Mouse (Mus musculus) thymus, adult 18-20 months (tissue): ENCODE measurements around the gene Ergic1.
A peak's percentile ranks its signal among the peaks of the same experiment; 100 is the strongest.

ENCODE experiments used
- DNase-seq, 2 experiments: peaks; one replicate each; pipeline ENCODE4 v3.0.0; 2022; ENCODE audit warnings: mixed read lengths in 2 of 2

Ergic1 gene

GRCm38 (mm10) chr17:26675845-26676244 lies 114.6 kb downstream of the Ergic1 start:
- DNase-seq, result no peak

- peak; percentile 81 to 89 for DNase-seq
These were observed 114.9 kb downstream of the Ergic1 start for GRCm38 (mm10) chr17:26676252-26676615.

- DNase-seq, result no peak
These were observed 115.5 kb downstream of the Ergic1 start for GRCm38 (mm10) chr17:26676616-26677376.

- no peak for DNase-seq
These were observed 116.7 kb downstream of the Ergic1 start for GRCm38 (mm10) chr17:26677711-26678637.

GRCm38 (mm10) chr17:26681276-26681675 lies 120.0 kb downstream of the Ergic1 start:
- DNase-seq, result no peak

GRCm38 (mm10) chr17:26686334-26687000 lies 125.2 kb downstream of the Ergic1 start:
- no peak for DNase-seq

- DNase-seq, result no peak
These were observed 127.8 kb downstream of the Ergic1 start for GRCm38 (mm10) chr17:26688795-26689735.

- DNase-seq, result no peak
These were observed 128.5 kb downstream of the Ergic1 start for GRCm38 (mm10) chr17:26689810-26690209.

GRCm38 (mm10) chr17:26690236-26690635 lies 128.9 kb downstream of the Ergic1 start:
- DNase-seq, result no peak

- DNase-seq, result peak in 1 of 2 experiments; percentile 9
These were observed 129.8 kb downstream of the Ergic1 start for GRCm38 (mm10) chr17:26691110-26691509.

- no peak for DNase-seq
These were observed 132.1 kb downstream of the Ergic1 start for GRCm38 (mm10) chr17:26693424-26693823.

- no peak for DNase-seq
These were observed 132.9 kb downstream of the Ergic1 start for GRCm38 (mm10) chr17:26694171-26694570.

- DNase-seq, result no peak
These were observed 133.9 kb downstream of the Ergic1 start for GRCm38 (mm10) chr17:26695193-26695592.

GRCm38 (mm10) chr17:26698846-26699245 lies 137.6 kb downstream of the Ergic1 start:
- DNase-seq, result no peak

- no peak for DNase-seq
These were observed 138.7 kb downstream of the Ergic1 start for GRCm38 (mm10) chr17:26699819-26700616.

GRCm38 (mm10) chr17:26701565-26701964 lies 140.3 kb downstream of the Ergic1 start:
- DNase-seq, result no peak

- no peak for DNase-seq
These were observed 141.3 kb downstream of the Ergic1 start for GRCm38 (mm10) chr17:26702621-26703020.

GRCm38 (mm10) chr17:26703671-26704070 lies 142.4 kb downstream of the Ergic1 start:
- DNase-seq, result no peak

GRCm38 (mm10) chr17:26705463-26706359 lies 144.4 kb downstream of the Ergic1 start:
- no peak for DNase-seq
